Mouse (Mus musculus) bone marrow, adult 2 months (tissue): ENCODE measurements around the gene Serp1. TPM values are rescaled to one million over a fixed set of nuclear protein-coding genes. Genes with fewer than 3 reads are reported as not detected.
"Not testable (repeated sequence)": the region's sequence is repeated elsewhere in the genome, so short reads cannot be mapped to it uniquely, and the experiment has no call there.

Source experiments
- H3K27ac ChIP-seq: fragments of 200-500 bp; 2 replicates; pipeline ENCODE4 v1.5.1; 2012; ENCODE audit warnings: low read depth, mild to moderate bottlenecking, control low read depth, inconsistent platforms, low read length; ENCODE audit not compliant: control insufficient read depth, poor library complexity, insufficient read depth
- H3K4me1 ChIP-seq: fragments of 200-500 bp; 2 replicates; pipeline ENCODE4 v1.6.1; 2011; ENCODE audit warnings: low read length; ENCODE audit not compliant: control insufficient read depth, insufficient read depth
- H3K4me3 ChIP-seq: fragments of 200-500 bp; replicated peaks from 2 replicates; pipeline ENCODE3; 2011; ENCODE audit warnings: mild to moderate bottlenecking, low read depth, low read length, control low read depth; ENCODE audit not compliant: control insufficient read depth
- CTCF ChIP-seq: fragments of 200-500 bp; IDR thresholded peaks from 2 replicates; pipeline ENCODE4 v1.5.1; 2011; ENCODE audit warnings: low read length, control low read depth; ENCODE audit not compliant: control insufficient read depth, insufficient read depth
- POLR2A ChIP-seq: fragments of 200-500 bp; IDR thresholded peaks from 2 replicates; pipeline ENCODE4 v1.6.1; 2011; ENCODE audit warnings: low read depth, mild to moderate bottlenecking, control low read depth, low read length, borderline replicate concordance; ENCODE audit not compliant: control insufficient read depth
- WGBS: fragments of 180-500 bp; shearing (Covaris S2); methylation state at CpG from one replicate; pipeline ENCODE4 v1.1.7; 2018; 5-methylcytosine and 5-hydroxymethylcytosine counted together
- polyA plus RNA-seq: library from polyadenylated mRNA; stranded (reverse); fragments of >200 nt; gene quantifications from 2 replicates; pipeline ENCODE4 v1.2.4, GENCODE M21; 2011; ENCODE audit warnings: low replicate concordance; ENCODE audit not compliant: missing spikeins, insufficient read depth, insufficient read length

Serp1 gene
- polyA plus RNA-seq, 1 experiment: 30.7 TPM

DNA sequence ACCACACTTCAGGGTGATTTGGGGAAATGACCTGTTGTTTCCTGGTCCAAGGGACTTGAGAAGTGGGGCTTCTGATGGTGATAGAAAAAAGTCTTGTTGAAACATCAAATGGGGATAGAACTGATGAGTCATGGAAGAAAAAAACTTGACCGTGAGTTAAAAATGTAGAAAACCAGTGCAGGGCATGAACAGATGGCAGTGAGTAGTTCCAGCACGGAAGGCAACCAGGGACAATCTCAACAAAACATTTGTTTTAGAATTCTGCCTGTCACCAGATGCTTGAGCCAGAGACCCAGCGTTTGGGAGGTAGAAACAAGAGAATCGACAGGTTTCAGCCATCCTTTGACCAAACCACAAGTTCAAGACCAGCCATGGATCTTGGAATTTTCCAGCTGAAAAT is 32.1 kb downstream of the Serp1 start:
- TF ChIP-seq POLR2A (no peak), CTCF (no peak)
- no peak overlapping the region for H3K4me3 ChIP-seq
- 61% methylated on average over 4 of the region's 4 CpGs for WGBS
- no peaks in the 10 kb centered on the region for H3K4me1 ChIP-seq
- H3K27ac ChIP-seq: no peak overlapping the region

GRCm38 (mm10) chr3:58490787-58491186 is 34.9 kb downstream of the Serp1 start:
- WGBS: 45% methylated on average over 7 of the region's 7 CpGs
- Histone ChIP-seq H3K4me1 (no peaks in the 10 kb centered on the region), H3K27ac (no peak overlapping the region; the same call in 1 of the 2 replicates), H3K4me3 (no peak overlapping the region)
- TF ChIP-seq CTCF: no peak
- no peak for TF ChIP-seq POLR2A

DNA sequence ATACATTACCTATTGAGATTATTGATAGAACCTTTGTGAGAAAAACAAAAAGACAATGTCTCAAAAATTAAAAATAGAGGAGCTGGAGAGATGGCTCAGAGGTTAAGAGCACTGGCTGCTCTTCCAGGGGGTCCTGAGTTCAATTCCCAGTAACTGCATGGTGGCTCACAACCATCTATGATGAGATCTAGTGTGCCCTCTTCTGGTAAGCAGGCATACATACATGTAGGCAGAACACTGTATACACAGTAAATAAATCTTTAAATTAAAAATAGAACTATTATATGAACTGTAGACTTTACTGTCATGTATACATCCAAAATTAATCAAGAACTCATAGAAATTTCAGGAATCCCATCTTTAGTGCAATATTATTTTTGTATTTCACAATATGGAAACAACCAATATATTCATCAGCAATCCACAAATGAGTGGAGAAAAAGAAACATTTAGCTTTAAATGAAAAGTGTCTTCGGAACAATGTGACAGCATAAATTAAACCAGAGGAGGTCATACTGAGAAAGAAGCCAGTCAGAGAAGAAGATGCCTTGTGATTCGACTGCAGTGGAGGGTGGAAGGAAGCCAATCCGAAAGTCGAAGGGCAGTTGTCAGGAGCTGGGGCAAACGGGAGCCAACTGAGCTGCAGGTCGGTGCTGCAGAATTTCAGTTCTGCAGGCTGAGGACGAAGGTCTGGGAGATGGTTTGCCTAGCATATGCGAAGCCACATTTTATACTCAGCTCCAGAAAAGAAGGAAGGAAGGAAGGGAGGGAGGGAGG is 37.5 kb downstream of the Serp1 start:
- 16% methylated on average over 8 of the region's 8 CpGs for WGBS
- no peak for TF ChIP-seq CTCF
- TF ChIP-seq POLR2A: no peak
- Histone ChIP-seq H3K4me3 (peak overlapping the region; percentile 32), H3K27ac (no peak overlapping the region), H3K4me1 (no peaks in the 10 kb centered on the region)

DNA sequence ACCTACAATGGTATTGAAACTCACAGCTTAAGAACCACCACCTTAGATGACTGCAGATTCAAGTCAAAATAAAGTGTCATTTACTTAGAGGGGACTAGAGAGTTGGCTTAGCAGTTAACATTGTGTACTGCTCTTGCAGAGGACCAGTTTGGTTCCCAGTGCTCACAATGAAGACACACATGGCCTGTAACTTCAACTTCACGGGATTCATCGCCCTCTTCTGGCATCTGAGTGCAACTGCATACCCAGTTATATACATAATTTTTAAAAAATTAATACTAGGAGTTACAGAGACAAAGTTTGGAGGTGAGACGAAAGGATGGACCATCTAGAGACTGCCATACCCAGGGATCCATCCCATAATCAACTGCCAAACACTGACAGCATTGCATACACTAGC is 38.6 kb downstream of the Serp1 start:
- TF ChIP-seq POLR2A: no peak
- peak; percentile 29; the same call in 1 of the 2 replicates for TF ChIP-seq CTCF
- 72% methylated on average over 3 of the region's 3 CpGs for WGBS
- no peaks in the 10 kb centered on the region for H3K4me1 ChIP-seq
- no peak overlapping the region for H3K4me3 ChIP-seq
- no peak overlapping the region for H3K27ac ChIP-seq

- no peak overlapping the region for H3K4me3 ChIP-seq
- H3K27ac ChIP-seq: no peak overlapping the region
- H3K4me1 ChIP-seq: no peaks in the 10 kb centered on the region
- TF ChIP-seq CTCF (peak; percentile 90), POLR2A (no peak)
- WGBS: 72% methylated on average over 7 of the region's 7 CpGs
These were observed 39.8 kb downstream of the Serp1 start for GRCm38 (mm10) chr3:58485883-58486282.

DNA sequence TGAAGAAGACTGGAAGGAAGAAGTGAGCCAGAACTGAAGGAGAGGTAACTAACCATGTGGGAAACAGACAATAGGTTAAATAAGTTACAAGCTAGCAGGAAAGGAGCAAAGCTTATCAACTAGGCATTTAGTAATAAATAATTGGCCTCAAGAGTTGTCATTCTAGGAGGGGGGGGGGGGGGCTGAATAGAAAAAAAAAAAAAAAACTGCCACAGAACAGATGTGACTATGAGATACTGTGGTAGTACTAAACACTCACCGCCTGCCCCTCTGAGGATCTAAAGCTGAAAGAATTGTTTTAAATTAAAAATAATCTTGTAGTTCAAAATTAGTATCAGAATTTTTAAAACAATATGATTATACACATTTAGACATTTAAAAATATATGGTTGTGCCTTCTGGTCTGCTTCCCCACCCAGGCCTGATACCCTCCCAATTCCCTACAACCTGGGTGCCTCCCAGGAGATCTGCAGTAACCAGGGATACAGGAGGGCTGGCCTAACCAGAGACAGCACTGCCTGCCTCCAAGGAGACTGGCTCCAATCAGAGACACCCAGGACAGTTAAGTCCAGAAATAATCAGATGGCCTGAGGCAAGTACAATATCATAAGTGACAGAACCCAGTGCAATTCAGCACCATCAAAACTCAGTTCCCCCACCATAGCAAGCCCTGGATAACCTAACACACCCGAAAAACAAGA is 46.8 kb downstream of the Serp1 start:
- 67% methylated on average over 2 of the region's 2 CpGs for WGBS
- Histone ChIP-seq H3K27ac (no peak overlapping the region), H3K4me1 (no peaks in the 10 kb centered on the region), H3K4me3 (no peak overlapping the region)
- TF ChIP-seq POLR2A (no peak), CTCF (no peak)

- not testable (repeated sequence) for H3K4me3 ChIP-seq, H3K27ac ChIP-seq, H3K4me1 ChIP-seq
- WGBS: 80% methylated on average over 1 of the region's 1 CpGs
These were observed 50.4 kb downstream of the Serp1 start for GRCm38 (mm10) chr3:58475298-58475697.

Other genes with a start within 250 kb of the Serp1 start
- 7.6 and 13.3 TPM in 2 replicates for gene Tsc22d2, start 111.2 kb downstream of the Serp1 start, polyA plus RNA-seq
- 21.5 and 34.5 TPM in 2 replicates for gene Eif2a, start 71 bp downstream of the Serp1 start, polyA plus RNA-seq
- 26.7 and 31.9 TPM in 2 replicates for gene Selenot, start 50.7 kb upstream of the Serp1 start, polyA plus RNA-seq
- not detected in 2 replicates for gene Erich6, start 111.3 kb upstream of the Serp1 start, polyA plus RNA-seq
- gene Siah2, start 166.5 kb upstream of the Serp1 start, polyA plus RNA-seq: 1.6 and 3.9 TPM in 2 replicates